Mouse (Mus musculus) heart, adult 8-10 months (tissue): ENCODE data around the gene Itgam. TPM values are rescaled to one million over a fixed set of nuclear protein-coding genes. Genes with fewer than 3 reads are reported as not detected.
"Not testable (repeated sequence)": the region's sequence is repeated elsewhere in the genome, so short reads cannot be mapped to it uniquely, and the experiment has no call there.

Source experiments
- DNase-seq: peaks from one replicate; pipeline ENCODE4 v3.0.0; 2022; ENCODE audit warnings: low spot score
- total RNA-seq, 4 experiments: library from RNA; stranded (reverse); gene quantifications; 2 replicates each; pipeline ENCODE4 v1.2.4; 2022

Itgam gene
- 10 to 100 TPM in 1 of 4 experiments, 1 to 10 TPM in 3; 2.2 to 26.5 (median 3.1) TPM for total RNA-seq

GRCm38 (mm10) chr7:128062456-128062855, at the start of gene Itgam, which contains the start of gene Gm49368:
Gene Itgam (plus strand): TSS chr7:128062640.
Gene Gm49368 (plus strand): TSS chr7:128062683.
- no peak for DNase-seq

DNA sequence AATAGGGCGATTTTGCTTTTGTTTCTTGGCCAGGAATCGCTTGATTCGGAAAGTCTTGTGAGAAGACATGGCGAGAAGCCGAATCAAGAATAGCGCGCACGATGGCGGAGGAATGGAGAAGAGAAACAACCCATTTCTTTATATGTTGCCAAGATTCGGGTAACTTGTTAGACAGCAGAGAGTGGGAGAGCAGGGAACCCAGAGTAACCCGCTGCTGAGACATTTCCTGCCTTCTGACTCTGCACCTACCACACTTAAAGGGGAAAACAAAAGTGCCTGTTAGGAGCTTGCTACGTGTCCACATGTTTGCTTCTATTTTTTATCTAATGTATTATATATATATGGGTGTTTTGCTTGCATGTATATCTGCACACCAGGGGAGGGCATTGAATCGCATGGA, 49.3 kb upstream of the Itgam start:
- DNase-seq: no peak

DNA sequence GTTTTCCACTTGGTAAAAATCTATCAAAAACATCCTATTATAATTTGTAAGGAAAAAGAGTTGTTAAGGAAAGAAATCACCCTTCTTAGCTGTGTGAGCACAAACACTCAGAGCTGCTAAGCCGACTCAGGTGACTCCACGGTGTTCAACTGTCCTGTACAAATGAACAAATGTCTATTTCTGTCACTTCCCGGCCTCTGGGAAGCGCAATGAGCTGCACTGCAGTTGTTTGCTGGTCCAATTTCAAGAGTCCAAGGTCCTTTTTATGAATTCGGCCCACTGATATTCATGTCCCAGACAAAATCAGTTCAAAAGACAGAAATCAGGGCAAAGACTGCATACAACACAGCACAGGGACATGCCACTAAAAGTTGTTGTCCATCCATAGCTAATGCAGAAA, 46.3 kb upstream of the Itgam start:
- not testable (repeated sequence) for DNase-seq

DNA sequence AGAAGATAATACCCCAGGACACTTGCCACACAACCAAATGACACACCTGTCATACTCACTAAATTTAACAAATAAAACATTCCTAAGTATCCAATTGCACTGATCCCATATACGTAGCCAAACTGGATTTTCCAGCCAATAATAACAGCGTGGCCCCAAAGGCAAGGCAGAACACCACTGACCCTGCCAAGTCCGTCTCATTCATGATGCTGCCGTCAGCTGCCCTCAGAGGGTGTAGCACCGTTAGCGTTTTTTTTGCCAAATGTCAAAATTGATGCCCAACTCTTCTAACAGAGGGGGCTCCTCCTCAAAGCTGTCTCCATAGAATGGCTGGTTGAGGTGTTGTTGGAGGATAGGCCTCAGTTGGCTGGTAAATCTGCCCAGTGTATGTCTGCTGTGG, 45.8 kb upstream of the Itgam start:
- DNase-seq: no peak

DNA sequence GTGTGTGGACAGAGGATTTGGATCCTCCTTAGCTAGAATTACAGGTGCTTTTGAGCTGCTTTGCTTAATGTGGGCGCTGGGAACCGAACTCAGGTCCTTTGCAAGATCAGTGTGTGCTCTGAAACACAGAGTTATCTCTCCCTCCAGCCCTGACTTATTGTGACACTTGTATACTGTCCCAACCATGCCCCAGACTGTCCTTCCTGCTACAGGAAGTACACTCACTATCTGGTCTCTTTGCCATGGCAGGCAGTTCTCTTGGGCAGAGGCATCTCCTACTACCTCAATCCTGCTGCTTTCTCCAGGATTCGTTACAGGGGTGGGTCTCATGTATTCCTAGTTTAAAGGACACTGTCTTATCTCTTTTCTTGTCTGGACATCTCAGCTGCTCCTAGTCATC, 44.2 kb upstream of the Itgam start:
- no peak for DNase-seq

DNA sequence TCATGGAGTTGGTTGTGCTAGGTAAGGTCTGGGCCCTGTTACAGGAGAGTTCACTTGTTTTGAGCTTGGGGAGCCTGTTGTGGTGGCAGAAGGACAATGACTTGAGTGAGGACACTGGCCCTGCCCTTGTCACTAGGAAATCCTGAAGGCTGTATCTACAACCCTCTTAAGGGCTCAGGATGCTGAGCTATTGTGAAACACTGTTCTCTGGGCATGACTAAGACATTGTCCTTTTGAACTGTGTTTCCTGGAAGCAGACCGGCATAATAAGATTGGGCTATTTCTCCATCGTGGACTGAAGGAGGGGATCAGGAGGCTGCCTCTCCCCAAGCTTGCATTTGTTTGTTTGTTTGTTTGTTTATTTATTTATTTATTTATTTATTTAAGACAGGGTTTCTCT, 43.3 kb upstream of the Itgam start:
- no peak for DNase-seq

GRCm38 (mm10) chr7:128022974-128023373, 39.5 kb upstream of the Itgam start:
- no peak for DNase-seq

GRCm38 (mm10) chr7:128023565-128023964, 38.9 kb upstream of the Itgam start:
- DNase-seq: no peak

DNA sequence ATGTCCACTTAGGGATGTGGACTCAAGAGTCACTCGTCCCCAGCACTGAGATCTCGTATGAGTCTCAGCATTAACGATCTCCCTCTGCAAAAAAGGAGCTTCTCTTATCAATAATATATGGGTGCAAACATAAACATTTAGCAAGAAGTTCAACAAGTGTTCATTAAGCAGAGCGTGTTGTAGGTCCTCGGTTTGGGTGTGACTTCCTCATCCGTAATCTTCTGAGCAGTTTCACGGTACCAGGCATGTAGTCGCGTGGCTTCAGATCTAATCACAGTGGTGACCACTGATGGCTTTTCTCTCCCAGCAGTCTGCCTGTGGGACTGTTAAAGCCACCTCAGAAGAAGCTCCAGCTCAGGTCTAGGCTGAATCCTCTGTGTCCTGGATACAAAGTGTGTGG, 38.1 kb upstream of the Itgam start:
- DNase-seq: no peak

DNA sequence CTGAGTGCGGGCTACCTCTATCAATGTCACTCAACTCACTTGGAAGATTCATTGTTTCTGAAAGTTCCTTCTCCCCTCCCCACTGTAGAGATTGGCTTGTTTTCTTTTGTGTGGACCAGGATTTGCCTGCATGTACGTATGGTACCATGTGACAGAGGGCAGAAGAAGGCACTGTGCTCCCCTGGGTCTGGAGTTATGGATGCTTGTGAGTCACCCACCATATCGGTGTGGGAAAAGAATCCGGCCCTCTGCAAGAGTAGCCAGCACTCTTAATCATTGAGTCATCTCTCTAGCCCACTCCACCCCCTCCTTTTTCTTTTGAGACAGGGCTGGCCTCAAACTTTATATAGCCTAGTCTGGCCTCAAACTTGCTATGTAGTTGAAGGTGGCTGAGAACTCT, 37.5 kb upstream of the Itgam start:
- DNase-seq: no peak

- no peak for DNase-seq
These were observed 37.1 kb upstream of the Itgam start for GRCm38 (mm10) chr7:128025381-128025780.

- no peak for DNase-seq
These were observed 30.9 kb upstream of the Itgam start for GRCm38 (mm10) chr7:128031403-128031976.

- no peak for DNase-seq
These were observed 30.0 kb upstream of the Itgam start for GRCm38 (mm10) chr7:128032290-128032988.

DNA sequence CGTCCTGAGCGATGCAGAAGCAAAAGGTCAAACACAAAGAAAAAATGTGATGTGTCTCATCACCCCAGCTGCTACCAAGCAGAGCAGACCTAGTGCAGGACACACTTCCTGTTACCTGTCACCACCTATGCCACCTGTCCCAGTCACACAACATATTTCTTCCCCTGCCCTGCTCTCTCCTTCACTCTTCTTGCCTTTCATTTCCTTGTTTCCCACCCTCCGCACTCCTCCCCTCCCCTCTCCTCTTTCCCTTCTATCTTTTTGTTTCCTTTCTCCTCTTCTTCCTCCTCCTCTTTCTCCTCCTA, 29.5 kb upstream of the Itgam start:
- DNase-seq: no peak

GRCm38 (mm10) chr7:128033616-128034015, 28.8 kb upstream of the Itgam start:
- DNase-seq: no peak

DNA sequence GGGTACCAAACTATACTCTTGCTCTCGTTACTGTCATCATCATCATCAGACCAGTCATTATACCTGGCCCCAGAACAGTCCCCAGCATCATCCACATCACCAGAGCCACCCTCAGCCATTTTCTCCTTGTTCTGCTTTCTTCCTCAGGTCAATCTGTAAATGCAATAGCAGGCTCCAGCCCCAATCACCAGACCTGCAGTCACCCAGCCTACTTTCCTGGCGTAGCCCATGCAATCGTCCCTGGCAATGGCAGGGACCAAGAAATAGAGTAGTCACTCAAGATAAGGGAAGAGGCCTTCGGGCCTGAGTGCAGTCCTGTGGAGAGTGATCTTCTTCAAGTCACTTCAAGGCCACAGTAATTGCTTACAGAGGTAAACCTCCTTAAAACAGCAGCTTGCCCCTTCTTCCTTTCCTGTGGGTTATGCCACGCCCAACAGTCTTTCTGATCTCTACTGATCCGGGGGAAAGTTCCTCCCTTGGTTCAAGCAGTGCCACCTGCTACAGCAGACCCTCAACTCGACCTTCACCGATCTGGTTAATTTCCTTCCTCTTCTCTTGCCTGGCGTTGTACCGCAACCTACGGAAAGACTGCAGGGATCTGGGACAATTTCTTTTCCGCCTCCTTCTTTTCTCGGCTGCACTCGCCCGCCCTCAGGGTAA, 20.1 kb upstream of the Itgam start:
- DNase-seq: not testable (repeated sequence)

DNA sequence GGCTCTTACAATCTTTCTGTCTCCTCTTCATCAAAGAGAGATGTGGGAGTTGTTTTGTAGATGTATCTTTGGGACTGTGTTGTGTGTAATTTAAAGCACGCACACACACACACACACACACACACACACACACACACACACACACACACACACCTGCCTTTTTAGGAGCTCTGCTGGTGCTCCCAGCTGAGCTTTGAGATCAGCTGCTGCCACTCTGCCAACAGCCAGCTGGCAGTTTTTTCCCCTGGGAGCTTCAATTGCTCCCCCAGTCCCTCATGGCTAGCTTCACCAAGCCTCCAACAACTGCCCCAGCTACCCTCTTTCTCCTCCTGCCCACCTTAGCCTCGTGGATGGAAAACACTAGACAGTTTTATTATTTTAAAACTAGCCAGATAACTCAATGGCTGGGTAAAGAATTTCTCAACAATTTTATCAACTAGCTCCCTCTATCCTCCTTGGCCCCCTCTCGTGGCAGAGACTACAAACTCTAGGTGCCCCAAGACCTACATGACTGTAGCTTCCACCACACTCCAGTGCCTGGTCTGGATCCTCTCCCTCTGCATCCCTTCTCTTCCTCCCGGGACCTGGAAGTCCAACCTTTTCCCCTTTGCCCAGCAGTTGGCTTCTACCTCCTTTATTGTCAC, 18.2 kb upstream of the Itgam start:
- DNase-seq: no peak

DNA sequence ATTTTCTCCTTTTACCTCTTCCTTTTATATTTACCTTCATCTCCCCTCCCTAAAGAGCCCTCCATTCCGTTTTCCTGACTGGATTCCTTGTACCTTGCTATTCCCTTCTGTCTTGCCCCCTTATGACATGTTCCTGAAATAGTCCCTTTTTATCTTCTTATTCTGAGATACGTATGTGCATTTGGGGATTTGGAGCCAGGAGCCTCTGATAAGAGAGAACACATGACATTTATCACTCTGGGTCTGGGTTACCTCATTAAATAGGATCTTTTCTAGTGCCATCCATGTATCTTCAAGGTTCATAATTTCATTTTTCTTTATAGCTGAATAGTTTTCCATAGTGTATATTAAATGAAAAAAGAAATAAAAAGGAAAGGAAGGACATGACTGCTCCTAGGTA, 16.8 kb upstream of the Itgam start:
- DNase-seq: no peak

DNA sequence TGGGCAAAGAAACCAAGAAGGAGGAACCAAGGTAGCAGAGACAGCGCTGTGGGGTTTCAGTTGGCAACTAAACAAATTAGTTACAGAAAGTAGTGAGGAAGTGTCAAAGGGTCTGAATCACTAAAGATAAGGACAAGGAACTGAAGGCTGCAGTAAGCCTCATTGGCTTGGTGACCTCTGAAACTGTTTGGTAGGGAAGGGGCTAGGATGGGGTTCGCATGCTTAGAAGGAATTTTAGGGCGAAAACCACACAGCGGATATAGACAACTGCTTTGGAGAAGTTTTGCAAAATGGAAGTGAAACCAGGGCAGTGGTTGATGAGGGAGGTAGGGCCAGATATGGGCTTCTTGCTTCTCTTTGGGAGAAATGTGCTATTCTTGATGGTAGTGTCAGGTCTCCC, 13.6 kb upstream of the Itgam start:
- DNase-seq: no peak

DNA sequence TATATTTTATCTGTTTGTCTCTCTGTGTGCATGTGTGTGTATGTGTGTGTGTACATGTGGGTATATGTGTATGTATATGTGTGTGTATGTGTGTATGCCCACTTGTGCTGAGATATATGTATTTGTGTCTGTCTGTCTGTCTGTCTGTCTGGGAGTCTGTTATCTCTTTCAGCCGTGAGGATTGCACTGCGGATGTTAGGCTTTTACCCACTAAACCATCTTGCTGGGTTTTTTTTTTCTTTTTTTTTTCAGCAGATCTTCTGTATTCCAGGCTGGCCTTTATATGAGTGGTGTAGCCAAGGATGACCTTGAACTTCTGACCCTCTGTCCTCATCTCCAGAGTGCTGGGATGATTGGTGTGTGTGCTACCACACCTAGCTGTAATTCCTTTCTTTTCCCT, 13.2 kb upstream of the Itgam start:
- DNase-seq: no peak

DNA sequence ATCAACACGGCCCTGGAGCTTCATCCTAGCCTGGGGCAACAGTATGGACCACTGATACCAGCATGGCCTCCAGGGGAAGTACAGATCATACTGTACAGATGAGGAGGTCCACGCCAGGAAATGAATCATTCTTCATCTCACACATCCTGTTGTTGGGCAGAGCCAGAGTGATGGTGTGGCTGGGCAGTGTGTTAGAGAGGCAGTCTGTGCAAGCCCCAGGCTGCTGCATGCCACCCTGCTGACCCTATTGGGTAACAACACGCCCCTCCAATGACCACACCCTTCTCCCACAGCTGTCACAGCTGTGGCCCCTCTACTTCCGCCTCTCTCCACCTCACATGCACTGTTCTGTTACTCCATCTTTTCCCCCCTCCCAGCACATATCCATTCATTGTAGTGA, 11.7 kb upstream of the Itgam start:
- no peak for DNase-seq

DNA sequence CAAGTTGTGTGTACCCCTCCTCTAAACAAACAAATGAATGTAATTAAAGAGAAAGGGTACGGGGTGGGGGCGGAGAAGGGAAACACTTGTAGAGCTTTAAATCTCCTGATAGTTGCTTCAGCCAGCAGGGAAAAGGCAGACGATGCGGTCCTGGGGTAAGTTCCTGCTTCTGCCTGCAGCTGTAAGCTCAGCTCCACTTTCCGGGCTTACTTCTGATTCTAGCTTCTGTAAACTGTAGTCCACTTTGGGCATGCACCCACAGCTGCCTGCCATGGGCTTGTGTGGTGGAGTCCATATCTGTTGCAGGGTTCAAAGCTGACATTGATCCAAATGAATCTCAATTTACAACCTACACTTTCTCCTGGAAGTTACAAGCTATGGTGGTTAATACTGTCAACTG, 9.4 kb upstream of the Itgam start:
- DNase-seq: no peak

- no peak for DNase-seq
These were observed 5.5 kb upstream of the Itgam start for GRCm38 (mm10) chr7:128056917-128057444.
